Mouse (Mus musculus) myocyte (in vitro differentiated cells): ENCODE results near the gene Wbp1l.

Experiments
- CEBPB ChIP-seq: IDR thresholded peaks from 2 replicates; pipeline ENCODE4 v1.6.1; 2011; ENCODE audit warnings: mild to moderate bottlenecking, moderate library complexity; ENCODE audit not compliant: poor library complexity, insufficient read depth, severe bottlenecking
- E2F4 ChIP-seq: IDR thresholded peaks from one replicate; pipeline ENCODE4 v1.6.1; 2011; ENCODE audit warnings: mild to moderate bottlenecking, control low read depth, moderate library complexity; ENCODE audit not compliant: insufficient read depth
- MAX ChIP-seq: IDR thresholded peaks from one replicate; pipeline ENCODE4 v1.6.1; 2011; ENCODE audit warnings: low read depth, mild to moderate bottlenecking, control low read depth
- MYOD1 ChIP-seq, 3 experiments: IDR thresholded peaks; one replicate each; pipeline ENCODE4 v1.6.1; 2011; ENCODE audit warnings: control low read depth in 2 of 3, low read depth in 2 of 3, mild to moderate bottlenecking in 2 of 3, moderate library complexity in 1 of 3; ENCODE audit not compliant: insufficient read length in 2 of 3, control insufficient read depth in 1 of 3
- MYOG ChIP-seq, 3 experiments: IDR thresholded peaks; one replicate each; pipeline ENCODE4 v1.6.1; 2011; ENCODE audit warnings: control low read depth in 2 of 3, low read depth in 2 of 3, mild to moderate bottlenecking in 2 of 3; ENCODE audit not compliant: insufficient read length in 2 of 3, control insufficient read depth in 1 of 3, insufficient read depth in 1 of 3
- POLR2A ChIP-seq: IDR thresholded peaks from one replicate; pipeline ENCODE4 v1.6.1; 2011; ENCODE audit warnings: low read depth, mild to moderate bottlenecking, control low read depth, moderate library complexity; ENCODE audit not compliant: insufficient read length
- POLR2AphosphoS2 ChIP-seq: IDR thresholded peaks from one replicate; pipeline ENCODE4 v1.6.1; 2011; ENCODE audit warnings: low read depth, control low read depth; ENCODE audit not compliant: insufficient read length
- REST ChIP-seq: IDR thresholded peaks from one replicate; pipeline ENCODE4 v1.6.1; 2011; ENCODE audit warnings: mild to moderate bottlenecking, control low read depth, moderate library complexity; ENCODE audit not compliant: insufficient read depth, insufficient read length
- SRF ChIP-seq: IDR thresholded peaks from one replicate; pipeline ENCODE4 v1.6.1; 2011; ENCODE audit warnings: low read depth; ENCODE audit not compliant: control insufficient read depth, insufficient read length
- TCF12 ChIP-seq: IDR thresholded peaks from one replicate; pipeline ENCODE4 v1.6.1; 2011; ENCODE audit warnings: mild to moderate bottlenecking, control low read depth; ENCODE audit not compliant: poor library complexity, insufficient read depth, severe bottlenecking
- TCF3 ChIP-seq: IDR thresholded peaks from one replicate; pipeline ENCODE4 v1.6.1; 2011; ENCODE audit warnings: low read depth, control low read depth; ENCODE audit not compliant: insufficient read length
- USF1 ChIP-seq: IDR thresholded peaks from one replicate; pipeline ENCODE4 v1.6.1; 2011; ENCODE audit warnings: low read depth, mild to moderate bottlenecking, control low read depth, moderate library complexity

GRCm38 (mm10) chr19:46637598-46637997 lies 38.7 kb downstream of the Wbp1l start:
- TF ChIP-seq POLR2A, result no peak
- no peak for TF ChIP-seq MYOD1 (IDR thresholded peaks at IDR 0.05; ENCODE audit: control insufficient read depth in 1 of 3, insufficient read length in 2 of 3, low read depth in 2 of 3)
- TF ChIP-seq MYOG (IDR thresholded peaks at IDR 0.05; ENCODE audit: control insufficient read depth in 1 of 3, insufficient read depth in 1 of 3, insufficient read length in 2 of 3, low read depth in 2 of 3), result no peak
- TF ChIP-seq MAX, result no peak
- no peak for TF ChIP-seq TCF12
- TF ChIP-seq POLR2AphosphoS2, result no peak
- TF ChIP-seq E2F4, result no peak
- TF ChIP-seq REST, result no peak
- TF ChIP-seq TCF3, result no peak
- TF ChIP-seq USF1, result no peak
- no peak for TF ChIP-seq CEBPB
- no peak for TF ChIP-seq SRF
